Mouse (Mus musculus): Measurements from ENCODE around the gene Atf6. TPM values are rescaled to one million over a fixed set of nuclear protein-coding genes. Genes with fewer than 3 reads are reported as not detected.

Gene Atf6
- polyA plus RNA-seq, 1 experiment from 2014 or later = 9.7 TPM

GRCm38 (mm10) chr1:170861671-170862434, 5.7 kb downstream of the Atf6 start:
- Histone ChIP-seq H3K4me2 (ENCODE audit: low read length) (no peak overlapping the region), H3K27me3 (replicated peaks; ENCODE audit: control insufficient read depth, insufficient read depth, low read length) (no peaks in the 10 kb centered on the region), H3K9me3 (ENCODE audit: control insufficient read depth, low read length) (no peaks in the 10 kb centered on the region), H3K9ac (ENCODE audit: low read length) (no peak overlapping the region), H3K36me3 (ENCODE audit: control insufficient read depth, insufficient read depth, low read length) (no peaks in the 10 kb centered on the region), H3K4me3 (ENCODE audit: low read depth, low read length) (no peak overlapping the region), H3K27ac (ENCODE audit: low read depth) (no peak overlapping the region), H3K4me1 (replicated peaks; ENCODE audit: control insufficient read depth, insufficient read depth, low read length) (peaks cover 11% of the 10 kb centered on the region)
- DNase-seq (ENCODE audit: low spot score) = no peak
- no peak for ATAC-seq (replicated peaks; ENCODE audit: low FRiP score, low TSS enrichment, low read depth)
- 61% methylated on average over 13 of the region's 13 CpGs for WGBS

- H3K4me1 ChIP-seq (replicated peaks; ENCODE audit: control insufficient read depth, insufficient read depth, low read length) = peaks cover 3% of the 10 kb centered on the region; the same call in 1 of the 2 replicates
- H3K9ac ChIP-seq (ENCODE audit: low read length) = no peak overlapping the region
- no peak overlapping the region for H3K27ac ChIP-seq (ENCODE audit: low read depth)
- ATAC-seq (replicated peaks; ENCODE audit: low FRiP score, low TSS enrichment, low read depth) (no peak), DNase-seq (ENCODE audit: low spot score) (no peak)
- no peak overlapping the region for H3K4me2 ChIP-seq (ENCODE audit: low read length)
- 75% methylated on average over 1 of the region's 2 CpGs for WGBS
- no peaks in the 10 kb centered on the region for H3K36me3 ChIP-seq (ENCODE audit: control insufficient read depth, insufficient read depth, low read length)
- no peaks in the 10 kb centered on the region for H3K27me3 ChIP-seq (replicated peaks; ENCODE audit: control insufficient read depth, insufficient read depth, low read length)
- no peaks in the 10 kb centered on the region for H3K9me3 ChIP-seq (ENCODE audit: control insufficient read depth, low read length)
- no peak overlapping the region for H3K4me3 ChIP-seq (ENCODE audit: low read depth, low read length)
Observed at GRCm38 (mm10) chr1:170858872-170859271, 8.7 kb downstream of the Atf6 start.

DNA sequence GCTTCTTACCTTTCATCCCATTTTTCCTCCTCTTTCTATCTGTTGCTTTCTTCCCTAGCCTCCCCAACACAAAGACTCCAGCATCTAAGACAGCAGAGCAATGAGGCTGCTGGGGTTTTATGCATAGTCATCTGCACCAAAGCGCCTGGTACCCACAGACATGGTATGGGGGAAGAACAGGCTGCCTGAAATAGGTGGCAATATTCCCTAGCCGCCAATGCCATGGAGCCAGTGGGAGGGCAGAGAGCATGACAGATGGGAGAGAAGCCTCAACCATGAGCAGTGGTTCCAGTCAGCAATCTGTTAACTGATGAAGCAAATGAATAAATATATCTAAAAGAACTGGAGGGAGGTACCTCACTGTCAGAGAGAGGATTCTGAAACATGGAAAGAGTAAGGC, 10.2 kb downstream of the Atf6 start:
- Histone ChIP-seq H3K9ac (ENCODE audit: low read length) (no peak overlapping the region), H3K27ac (ENCODE audit: low read depth) (no peak overlapping the region), H3K27me3 (replicated peaks; ENCODE audit: control insufficient read depth, insufficient read depth, low read length) (no peaks in the 10 kb centered on the region), H3K4me1 (replicated peaks; ENCODE audit: control insufficient read depth, insufficient read depth, low read length) (no peaks in the 10 kb centered on the region; the same call in 1 of the 2 replicates), H3K4me2 (ENCODE audit: low read length) (no peak overlapping the region), H3K4me3 (ENCODE audit: low read depth, low read length) (no peak overlapping the region), H3K36me3 (ENCODE audit: control insufficient read depth, insufficient read depth, low read length) (peaks cover under 1% of the 10 kb centered on the region; the same call in 1 of the 2 replicates), H3K9me3 (ENCODE audit: control insufficient read depth, low read length) (no peaks in the 10 kb centered on the region)
- WGBS = 89% methylated on average over 2 of the region's 2 CpGs
- ATAC-seq (replicated peaks; ENCODE audit: low FRiP score, low TSS enrichment, low read depth) (no peak), DNase-seq (ENCODE audit: low spot score) (no peak)

DNA sequence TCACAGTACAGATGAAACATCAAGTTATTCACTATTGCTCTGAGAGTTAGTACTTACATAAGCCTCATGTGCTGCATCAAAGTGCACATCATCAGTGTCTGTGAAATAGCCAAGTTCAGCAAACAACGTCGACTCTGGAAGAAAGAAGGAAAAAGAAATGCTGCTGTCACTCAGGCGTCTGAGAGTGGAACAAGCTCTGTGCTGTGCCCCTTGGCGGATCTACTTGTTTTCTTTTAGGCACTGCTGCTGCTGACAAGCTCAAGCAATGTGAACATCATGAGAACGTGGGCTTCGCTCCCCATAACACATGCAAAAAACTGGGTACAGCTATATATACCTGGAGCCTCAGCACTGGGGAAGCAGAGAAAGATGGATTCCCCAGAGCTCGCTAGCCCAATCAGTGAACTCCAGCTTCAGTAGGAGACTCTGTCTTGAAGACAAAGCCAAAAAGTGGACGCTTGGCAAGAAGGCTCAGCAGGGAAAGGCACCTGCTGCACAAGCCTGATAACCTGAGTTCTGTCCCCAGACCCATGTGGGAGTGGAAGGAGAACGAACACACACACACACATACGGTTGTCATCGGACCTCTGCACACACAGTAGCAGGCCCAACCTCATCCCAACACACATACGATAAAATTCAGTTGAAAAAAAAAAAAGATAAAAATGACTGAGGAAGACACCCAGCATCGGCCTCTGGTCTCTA, 12.4 kb downstream of the Atf6 start:
- Histone ChIP-seq H3K4me2 (ENCODE audit: low read length) (no peak overlapping the region), H3K27ac (ENCODE audit: low read depth) (no peak overlapping the region), H3K27me3 (replicated peaks; ENCODE audit: control insufficient read depth, insufficient read depth, low read length) (no peaks in the 10 kb centered on the region), H3K9me3 (ENCODE audit: control insufficient read depth, low read length) (no peaks in the 10 kb centered on the region), H3K9ac (ENCODE audit: low read length) (no peak overlapping the region), H3K36me3 (ENCODE audit: control insufficient read depth, insufficient read depth, low read length) (peaks cover 5% of the 10 kb centered on the region; the same call in 1 of the 2 replicates), H3K4me3 (ENCODE audit: low read depth, low read length) (no peak overlapping the region), H3K4me1 (replicated peaks; ENCODE audit: control insufficient read depth, insufficient read depth, low read length) (no peaks in the 10 kb centered on the region)
- no peak for DNase-seq (ENCODE audit: low spot score)
- 86% methylated on average over 13 of the region's 13 CpGs for WGBS
- no peak for ATAC-seq (replicated peaks; ENCODE audit: low FRiP score, low TSS enrichment, low read depth)

DNA sequence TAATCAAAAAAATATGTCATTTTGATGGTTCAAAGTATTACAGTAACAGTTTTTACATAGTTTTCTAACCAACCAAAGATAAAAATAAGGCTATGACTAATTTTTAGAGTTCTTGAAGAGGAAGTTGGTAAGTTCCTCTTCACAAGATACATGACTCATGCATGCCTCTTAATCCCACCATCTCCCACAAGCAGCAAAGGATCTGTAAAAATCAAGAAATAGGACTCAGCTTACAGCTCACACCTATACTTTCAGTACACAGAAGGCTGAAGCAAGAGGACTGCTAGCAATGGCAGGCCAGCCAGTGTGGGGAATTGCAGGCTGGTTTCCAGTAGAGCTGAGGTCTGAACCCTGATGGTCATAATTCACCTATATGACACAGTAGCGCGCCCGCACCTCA, 14.0 kb downstream of the Atf6 start:
- Histone ChIP-seq H3K4me3 (ENCODE audit: low read depth, low read length) (no peak overlapping the region), H3K4me1 (replicated peaks; ENCODE audit: control insufficient read depth, insufficient read depth, low read length) (no peaks in the 10 kb centered on the region), H3K4me2 (ENCODE audit: low read length) (no peak overlapping the region), H3K9ac (ENCODE audit: low read length) (no peak overlapping the region), H3K27me3 (replicated peaks; ENCODE audit: control insufficient read depth, insufficient read depth, low read length) (no peaks in the 10 kb centered on the region), H3K9me3 (ENCODE audit: control insufficient read depth, low read length) (no peaks in the 10 kb centered on the region), H3K36me3 (ENCODE audit: control insufficient read depth, insufficient read depth, low read length) (peaks cover 5% of the 10 kb centered on the region; the same call in 1 of the 2 replicates), H3K27ac (ENCODE audit: low read depth) (no peak overlapping the region)
- no peak for DNase-seq (ENCODE audit: low spot score)
- ATAC-seq (replicated peaks; ENCODE audit: low FRiP score, low TSS enrichment, low read depth) = no peak
- 90% methylated on average over 3 of the region's 3 CpGs for WGBS

GRCm38 (mm10) chr1:170850637-170851624, 16.6 kb downstream of the Atf6 start:
- 88% methylated on average over 23 of the region's 23 CpGs for WGBS

DNA sequence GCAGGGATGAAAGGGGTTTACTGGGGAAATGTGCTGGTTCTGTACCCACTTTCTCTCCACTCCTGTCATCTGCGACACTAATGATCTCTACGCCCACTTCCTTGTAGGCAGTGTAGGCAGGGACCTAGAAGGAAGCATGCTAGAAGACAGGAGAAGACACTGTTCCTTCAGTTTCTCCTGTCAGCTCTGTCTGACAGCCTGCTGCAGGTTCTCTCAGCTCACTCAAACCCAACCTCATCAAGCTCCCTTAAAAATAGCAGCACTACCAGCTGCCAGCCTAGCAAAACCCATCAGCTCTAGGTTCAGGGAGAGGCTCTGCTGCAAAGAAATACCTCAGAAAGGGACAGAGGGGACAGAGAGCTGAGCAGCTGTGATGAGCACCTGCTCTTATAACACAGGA, 17.6 kb downstream of the Atf6 start:
- no peak overlapping the region for H3K4me2 ChIP-seq (ENCODE audit: low read length)

More at GRCm38 (mm10) chr1:170850637-170851624, 16.6 kb downstream of the Atf6 start:
- DNase-seq (ENCODE audit: low spot score) (no peak), ATAC-seq (replicated peaks; ENCODE audit: low FRiP score, low TSS enrichment, low read depth) (no peak)
- Histone ChIP-seq H3K27me3 (replicated peaks; ENCODE audit: control insufficient read depth, insufficient read depth, low read length) (no peaks in the 10 kb centered on the region), H3K27ac (ENCODE audit: low read depth) (no peak overlapping the region), H3K36me3 (ENCODE audit: control insufficient read depth, insufficient read depth, low read length) (peaks cover 5% of the 10 kb centered on the region; the same call in 1 of the 2 replicates), H3K4me2 (ENCODE audit: low read length) (no peak overlapping the region), H3K9ac (ENCODE audit: low read length) (no peak overlapping the region), H3K4me3 (ENCODE audit: low read depth, low read length) (no peak overlapping the region), H3K4me1 (replicated peaks; ENCODE audit: control insufficient read depth, insufficient read depth, low read length) (no peaks in the 10 kb centered on the region), H3K9me3 (ENCODE audit: control insufficient read depth, low read length) (no peaks in the 10 kb centered on the region)

More for the DNA sequence above, 17.6 kb downstream of the Atf6 start:
- H3K36me3 ChIP-seq (ENCODE audit: control insufficient read depth, insufficient read depth, low read length) = peaks cover 5% of the 10 kb centered on the region; the same call in 1 of the 2 replicates
- no peak overlapping the region for H3K4me3 ChIP-seq (ENCODE audit: low read depth, low read length)
- no peak overlapping the region for H3K9ac ChIP-seq (ENCODE audit: low read length)
- no peak overlapping the region for H3K27ac ChIP-seq (ENCODE audit: low read depth)
- no peaks in the 10 kb centered on the region for H3K27me3 ChIP-seq (replicated peaks; ENCODE audit: control insufficient read depth, insufficient read depth, low read length)
- no peaks in the 10 kb centered on the region for H3K9me3 ChIP-seq (ENCODE audit: control insufficient read depth, low read length)
- DNase-seq (ENCODE audit: low spot score) = no peak
- no peaks in the 10 kb centered on the region for H3K4me1 ChIP-seq (replicated peaks; ENCODE audit: control insufficient read depth, insufficient read depth, low read length)
- 94% methylated on average over 2 of the region's 2 CpGs for WGBS
- no peak for ATAC-seq (replicated peaks; ENCODE audit: low FRiP score, low TSS enrichment, low read depth)

Measured in intestine, embryonic 14.5 days (tissue).